Mouse (Mus musculus): ENCODE data around the gene Rfc2. TPM values are rescaled to one million over a fixed set of nuclear protein-coding genes. Genes with fewer than 3 reads are reported as not detected.
A peak's percentile ranks its signal among the peaks of the same experiment; 100 is the strongest.

Rfc2 gene
- polyA plus RNA-seq, 1 experiment from 2014 or later: 215 TPM

DNA sequence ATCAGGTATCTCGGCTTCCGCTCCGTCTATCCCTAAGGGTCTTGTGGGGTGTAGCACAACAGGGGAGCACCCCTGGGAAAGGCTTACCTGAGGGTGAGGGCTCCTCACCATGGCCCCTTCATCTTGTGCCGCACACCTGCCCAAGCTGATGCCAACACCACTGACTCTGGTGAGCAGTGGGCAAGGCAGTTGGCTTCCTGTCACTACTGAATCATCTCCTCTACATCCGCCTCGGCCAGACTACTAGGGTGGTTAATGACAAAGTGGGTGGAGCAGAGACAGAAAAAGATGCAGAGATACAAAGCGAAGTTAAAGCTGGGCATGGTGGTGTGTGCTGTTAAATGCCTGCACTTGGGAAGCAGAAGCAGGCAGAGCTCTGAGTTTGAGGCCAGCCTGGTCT, 33.6 kb downstream of the Rfc2 start, which contains the start of gene Lat2:
Gene Lat2 (minus strand): TSS at position 224 of the 400 bp plus-strand sequence.
- Histone ChIP-seq H3K4me3 (replicated peaks) (no peak within 1 kb of the TSS), H3K4me2 (replicated peaks) (no peak within 1 kb of the TSS), H3K27me3 (no peaks in the 10 kb centered on the region), H3K9ac (replicated peaks) (no peak within 1 kb of the TSS), H3K36me3 (peaks cover 54% of the 10 kb centered on the region), H3K27ac (no peak within 1 kb of the TSS), H3K9me3 (no peaks in the 10 kb centered on the region), H3K4me1 (replicated peaks) (0 out of 2 replicates have a peak, but pooled peaks cover 3% of the 10 kb centered on the region)
- 85% methylated on average over 7 of the region's 7 CpGs for WGBS
- ATAC-seq: no peak

DNA sequence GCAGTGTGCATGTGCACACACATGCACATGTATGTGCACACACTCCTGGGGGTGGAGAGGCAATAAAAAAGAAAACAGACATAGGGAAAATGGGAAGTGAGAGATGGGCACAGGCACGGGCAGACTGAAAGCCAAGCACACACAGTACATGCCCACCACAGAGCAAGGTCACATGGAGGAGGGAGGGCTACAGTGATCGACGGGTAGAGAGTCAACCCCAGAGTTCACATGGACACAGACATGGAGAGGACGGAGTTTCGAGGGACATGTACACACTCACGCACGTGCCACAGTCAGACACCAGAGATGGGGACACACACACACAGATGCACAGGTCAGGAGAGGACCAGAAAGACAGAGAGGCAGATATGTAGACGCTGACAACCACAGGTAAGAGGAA, 34.2 kb downstream of the Rfc2 start:
- Histone ChIP-seq H3K4me1 (replicated peaks) (0 out of 2 replicates have a peak, but pooled peaks cover 3% of the 10 kb centered on the region), H3K36me3 (peaks cover 60% of the 10 kb centered on the region), H3K4me3 (replicated peaks) (no peak overlapping the region), H3K9ac (replicated peaks) (no peak overlapping the region), H3K27ac (no peak overlapping the region), H3K9me3 (no peaks in the 10 kb centered on the region), H3K4me2 (replicated peaks) (no peak overlapping the region), H3K27me3 (no peaks in the 10 kb centered on the region)
- ATAC-seq: no peak
- 85% methylated on average over 8 of the region's 8 CpGs for WGBS

DNA sequence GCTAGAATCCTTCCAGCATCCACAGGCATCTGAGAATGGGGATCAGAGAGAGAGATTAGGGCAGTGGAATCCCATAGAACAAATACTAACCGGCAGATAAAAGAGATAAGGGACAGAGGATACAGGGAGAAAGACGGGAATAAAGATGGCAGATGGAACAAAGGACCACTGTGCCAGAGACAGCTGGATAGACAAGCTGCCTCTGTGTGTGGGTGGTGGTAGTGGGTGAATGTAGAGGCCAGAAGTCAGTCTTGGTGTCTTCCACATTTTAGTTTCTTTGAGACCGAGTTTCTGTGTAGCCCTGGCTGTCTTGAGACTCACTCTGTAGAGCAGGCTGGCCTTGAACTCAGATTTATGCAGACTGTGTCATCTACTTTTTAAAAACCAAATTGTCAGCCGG, 34.6 kb downstream of the Rfc2 start:
- no peak for ATAC-seq
- no peak overlapping the region for H3K4me3 ChIP-seq (replicated peaks)
- H3K4me1 ChIP-seq (replicated peaks): 0 out of 2 replicates have a peak, but pooled peaks cover 3% of the 10 kb centered on the region
- no peaks in the 10 kb centered on the region for H3K9me3 ChIP-seq
- H3K4me2 ChIP-seq (replicated peaks): no peak overlapping the region
- no peak overlapping the region for H3K9ac ChIP-seq (replicated peaks)
- WGBS: 66% methylated on average over 4 of the region's 4 CpGs
- no peak overlapping the region for H3K27ac ChIP-seq
- H3K27me3 ChIP-seq: no peaks in the 10 kb centered on the region
- H3K36me3 ChIP-seq: peaks cover 64% of the 10 kb centered on the region

DNA sequence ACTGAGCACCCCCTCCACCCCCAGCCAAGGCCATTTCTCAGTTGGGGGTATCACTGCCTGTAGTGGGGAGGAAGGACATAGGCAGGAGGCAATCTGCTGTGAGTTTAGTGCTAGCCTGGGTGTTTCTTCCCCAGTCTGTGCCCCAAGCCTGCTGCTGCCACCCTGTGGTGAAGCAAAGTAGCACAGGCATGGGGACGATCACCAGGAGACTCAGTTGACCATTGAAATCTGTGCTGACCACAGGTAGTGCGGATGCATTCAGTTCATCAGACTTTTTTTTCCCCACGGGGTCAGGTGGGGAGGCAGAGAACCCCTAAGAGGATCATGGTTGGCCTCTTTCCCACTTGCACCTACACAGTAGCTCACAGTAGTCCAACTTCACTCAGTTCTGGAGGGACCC, 35.9 kb downstream of the Rfc2 start:
- WGBS: 69% methylated on average over 3 of the region's 3 CpGs
- peaks cover 77% of the 10 kb centered on the region for H3K36me3 ChIP-seq

DNA sequence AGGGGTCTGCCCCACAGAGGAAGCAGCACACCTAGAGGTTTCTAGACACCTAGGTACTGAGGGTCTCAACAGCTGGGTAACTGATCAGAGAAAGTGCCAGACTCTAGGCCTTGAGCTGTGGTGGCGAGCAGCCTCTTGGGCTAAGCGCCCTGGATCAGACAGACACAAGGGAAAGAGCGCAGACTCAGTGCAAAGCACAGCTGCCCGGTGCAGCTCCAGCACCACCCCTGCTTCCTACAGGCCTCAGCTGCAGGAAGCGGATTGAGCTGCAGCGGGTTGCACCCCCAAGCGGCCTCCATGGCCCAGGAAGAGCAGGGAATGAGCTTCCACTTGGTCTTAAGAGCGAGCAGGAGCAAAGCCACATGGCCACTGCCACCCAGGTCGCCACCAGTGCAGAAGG, 39.3 kb downstream of the Rfc2 start:
- Histone ChIP-seq H3K4me3 (replicated peaks) (no peak overlapping the region), H3K9ac (replicated peaks) (no peak overlapping the region), H3K36me3 (peaks cover 94% of the 10 kb centered on the region), H3K4me2 (replicated peaks) (no peak overlapping the region), H3K4me1 (replicated peaks) (no peaks in the 10 kb centered on the region), H3K27ac (no peak overlapping the region), H3K27me3 (no peaks in the 10 kb centered on the region), H3K9me3 (no peaks in the 10 kb centered on the region)
- no peak for ATAC-seq
- 97% methylated on average over 9 of the region's 9 CpGs for WGBS

More for the DNA sequence above, 35.9 kb downstream of the Rfc2 start:
- H3K4me2 ChIP-seq (replicated peaks): no peak overlapping the region
- no peak overlapping the region for H3K27ac ChIP-seq
- ATAC-seq: no peak
- no peaks in the 10 kb centered on the region for H3K27me3 ChIP-seq
- no peak overlapping the region for H3K9ac ChIP-seq (replicated peaks)
- H3K4me1 ChIP-seq (replicated peaks): 0 out of 2 replicates have a peak, but pooled peaks cover 3% of the 10 kb centered on the region
- H3K4me3 ChIP-seq (replicated peaks): no peak overlapping the region
- H3K9me3 ChIP-seq: no peaks in the 10 kb centered on the region

DNA sequence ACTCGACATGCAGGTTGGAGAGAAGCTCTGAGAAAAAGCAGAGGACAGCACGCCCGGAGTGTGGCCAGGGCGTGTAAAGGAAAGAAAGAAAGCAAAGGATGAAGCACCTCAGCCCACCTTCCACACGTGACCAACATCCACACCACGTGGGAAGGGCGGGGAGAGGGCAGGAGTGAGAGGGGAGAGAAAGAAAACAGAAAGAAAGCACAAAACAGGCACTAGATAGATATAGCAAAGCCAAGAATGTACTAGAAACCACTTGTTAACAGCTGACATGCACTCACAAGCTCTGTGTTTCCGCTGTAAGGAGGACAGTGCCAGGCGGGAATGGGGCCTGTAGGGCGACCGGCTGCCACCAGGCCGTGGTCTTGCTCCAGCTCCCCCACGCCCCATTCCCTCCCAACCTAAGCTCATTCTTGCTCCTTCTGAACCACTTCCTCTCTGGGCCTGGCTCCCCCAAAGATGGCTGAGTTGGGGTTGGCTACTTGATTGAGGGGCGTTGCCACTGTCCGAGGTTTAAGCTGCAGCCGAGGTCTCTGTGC, 40.0 kb downstream of the Rfc2 start:
- H3K4me1 ChIP-seq (replicated peaks): no peaks in the 10 kb centered on the region
- H3K4me3 ChIP-seq (replicated peaks): no peak overlapping the region
- no peak overlapping the region for H3K9ac ChIP-seq (replicated peaks)
- no peak for ATAC-seq
- H3K9me3 ChIP-seq: no peaks in the 10 kb centered on the region
- peaks cover 95% of the 10 kb centered on the region for H3K36me3 ChIP-seq
- H3K27me3 ChIP-seq: no peaks in the 10 kb centered on the region
- 92% methylated on average over 16 of the region's 16 CpGs for WGBS
- H3K27ac ChIP-seq: no peak overlapping the region
- H3K4me2 ChIP-seq (replicated peaks): no peak overlapping the region

DNA sequence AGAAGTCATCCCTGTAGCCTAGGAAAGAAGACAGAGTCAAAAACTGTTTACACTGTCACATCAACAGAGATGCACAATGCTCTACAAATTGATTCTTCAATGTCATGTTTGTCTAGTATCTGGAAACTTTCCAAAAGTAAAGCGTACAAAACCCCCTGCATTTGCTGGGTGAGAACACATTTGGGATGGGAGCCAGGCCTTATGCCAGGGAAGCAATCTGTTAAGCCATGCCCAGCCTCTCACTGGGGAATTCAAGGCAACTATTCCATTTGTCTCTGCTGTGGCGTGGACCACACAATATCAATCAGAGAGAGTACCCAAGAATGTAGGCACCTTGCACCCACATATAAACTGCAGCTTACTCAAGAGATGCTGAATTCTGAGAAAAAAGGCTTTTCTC, 40.9 kb downstream of the Rfc2 start:
- H3K4me3 ChIP-seq (replicated peaks): no peak overlapping the region
- no peak for ATAC-seq
- H3K9me3 ChIP-seq: no peaks in the 10 kb centered on the region
- 84% methylated on average over 2 of the region's 2 CpGs for WGBS
- H3K27ac ChIP-seq: no peak overlapping the region
- no peaks in the 10 kb centered on the region for H3K27me3 ChIP-seq
- no peak overlapping the region for H3K9ac ChIP-seq (replicated peaks)
- no peak overlapping the region for H3K4me2 ChIP-seq (replicated peaks)
- H3K4me1 ChIP-seq (replicated peaks): no peaks in the 10 kb centered on the region
- H3K36me3 ChIP-seq: peaks cover 100% of the 10 kb centered on the region

DNA sequence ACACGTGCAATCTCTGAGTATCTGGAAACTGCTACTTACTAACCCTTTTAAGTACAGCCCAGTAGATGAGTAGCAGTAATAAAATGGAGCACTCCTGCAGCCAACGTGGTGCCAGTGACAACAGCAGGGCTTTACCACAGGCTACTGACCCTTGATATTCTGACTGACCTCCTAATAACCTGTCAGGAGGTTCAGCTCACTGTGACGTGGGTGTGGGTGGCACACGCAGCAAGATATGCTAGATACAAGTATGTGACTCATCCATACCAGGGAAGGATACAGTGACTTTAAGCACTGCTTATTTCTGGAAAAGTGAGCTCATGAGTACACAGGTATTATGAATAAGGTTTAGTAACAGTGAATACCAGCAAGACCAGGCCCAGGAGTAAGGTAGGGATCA, 48.3 kb downstream of the Rfc2 start:
- WGBS: 86% methylated on average over 4 of the region's 4 CpGs
- no peak overlapping the region for H3K4me3 ChIP-seq (replicated peaks)
- no peak overlapping the region for H3K4me2 ChIP-seq (replicated peaks)
- H3K27ac ChIP-seq: no peak overlapping the region
- H3K36me3 ChIP-seq: peaks cover 72% of the 10 kb centered on the region
- H3K27me3 ChIP-seq: no peaks in the 10 kb centered on the region
- H3K4me1 ChIP-seq (replicated peaks): peaks cover 7% of the 10 kb centered on the region; the same call in 1 of the 2 replicates
- no peak overlapping the region for H3K9ac ChIP-seq (replicated peaks)
- no peaks in the 10 kb centered on the region for H3K9me3 ChIP-seq
- no peak for ATAC-seq

DNA sequence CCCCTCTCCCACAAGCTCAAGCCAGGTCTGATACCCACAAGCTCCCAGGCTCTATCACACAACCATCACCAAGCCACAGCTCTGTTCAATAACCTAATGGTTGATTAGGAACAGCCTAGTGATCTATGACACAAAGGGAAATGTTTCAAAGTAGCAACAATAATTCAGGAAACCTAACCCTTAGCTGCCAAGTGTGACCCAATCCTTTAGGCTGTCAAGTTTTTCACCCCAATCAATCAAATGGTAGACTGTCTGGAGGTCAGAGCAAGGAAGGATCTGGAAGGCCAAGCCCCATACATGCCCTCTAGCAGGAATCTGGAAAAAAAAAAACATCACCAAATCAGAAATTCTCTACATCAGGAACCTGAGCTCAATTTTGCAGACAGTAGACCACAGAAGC, 49.7 kb downstream of the Rfc2 start:
- H3K4me1 ChIP-seq (replicated peaks): peaks cover 7% of the 10 kb centered on the region; the same call in 1 of the 2 replicates
- no peak overlapping the region for H3K27ac ChIP-seq
- H3K9ac ChIP-seq (replicated peaks): no peak overlapping the region
- H3K4me2 ChIP-seq (replicated peaks): no peak overlapping the region
- no peak overlapping the region for H3K4me3 ChIP-seq (replicated peaks)
- no peaks in the 10 kb centered on the region for H3K9me3 ChIP-seq
- no peaks in the 10 kb centered on the region for H3K27me3 ChIP-seq
- ATAC-seq: no peak
- peaks cover 69% of the 10 kb centered on the region for H3K36me3 ChIP-seq

DNA sequence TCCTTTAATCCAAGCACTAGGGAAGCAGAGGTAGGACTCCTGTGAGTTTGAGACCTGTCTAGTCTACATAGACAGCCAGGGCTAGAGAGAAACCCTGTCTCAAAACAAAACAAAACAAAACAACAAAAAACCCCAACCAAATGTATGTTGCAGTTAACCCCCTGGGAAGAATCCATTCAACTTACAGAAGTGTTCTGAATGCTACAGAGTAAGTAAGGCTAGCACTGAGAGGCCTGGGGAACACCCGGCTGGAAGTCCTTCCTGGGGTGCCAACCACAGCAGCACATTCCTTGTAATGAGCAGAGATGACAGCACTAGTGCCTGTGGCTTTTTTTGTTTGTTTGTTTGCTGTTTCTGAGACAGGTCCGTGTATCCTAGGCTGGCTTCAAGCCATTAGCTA, 51.7 kb downstream of the Rfc2 start:
- Histone ChIP-seq H3K4me3 (replicated peaks) (no peak overlapping the region), H3K4me1 (replicated peaks) (peaks cover 19% of the 10 kb centered on the region), H3K9ac (replicated peaks) (no peak overlapping the region), H3K27me3 (no peaks in the 10 kb centered on the region), H3K9me3 (no peaks in the 10 kb centered on the region), H3K27ac (no peak overlapping the region), H3K4me2 (replicated peaks) (no peak overlapping the region), H3K36me3 (peaks cover 57% of the 10 kb centered on the region)
- ATAC-seq: no peak
- 68% methylated on average over 2 of the region's 2 CpGs for WGBS

DNA sequence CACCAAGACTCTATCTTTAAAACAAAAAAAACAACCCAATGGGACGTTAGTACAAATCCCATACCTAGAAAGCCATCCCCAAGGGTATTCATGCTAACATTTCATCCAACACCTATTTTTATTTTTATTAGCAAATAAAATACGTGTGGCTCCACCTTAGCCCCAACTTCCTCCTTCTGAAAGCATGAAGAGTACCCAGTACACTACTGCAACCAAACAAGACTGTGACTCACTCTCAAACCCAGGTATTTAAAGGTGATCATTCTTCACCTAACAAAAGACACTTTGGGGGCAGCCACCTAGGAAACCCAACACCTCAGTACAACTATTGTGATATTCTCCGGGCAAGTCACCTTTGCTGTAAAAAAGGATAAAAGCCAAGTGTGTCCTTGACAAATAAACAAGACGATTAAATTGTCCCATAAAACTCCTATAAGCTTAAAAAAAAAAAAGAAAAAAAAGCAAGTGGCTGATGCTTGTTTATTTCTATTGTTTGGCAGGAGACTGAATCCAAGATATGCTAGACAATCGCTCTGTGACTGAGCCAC, 56.7 kb downstream of the Rfc2 start:
- H3K4me3 ChIP-seq (replicated peaks): peak overlapping the region; percentile 100
- H3K9ac ChIP-seq (replicated peaks): peak overlapping the region; percentile 100
- WGBS: 36% methylated on average over 5 of the region's 5 CpGs
- H3K36me3 ChIP-seq: peaks cover 29% of the 10 kb centered on the region
- H3K27me3 ChIP-seq: no peaks in the 10 kb centered on the region
- H3K4me1 ChIP-seq (replicated peaks): peaks cover 27% of the 10 kb centered on the region
- peak overlapping the region; percentile 88 for H3K4me2 ChIP-seq (replicated peaks)
- no peak for ATAC-seq
- H3K27ac ChIP-seq: peak overlapping the region; percentile 95
- no peaks in the 10 kb centered on the region for H3K9me3 ChIP-seq

DNA sequence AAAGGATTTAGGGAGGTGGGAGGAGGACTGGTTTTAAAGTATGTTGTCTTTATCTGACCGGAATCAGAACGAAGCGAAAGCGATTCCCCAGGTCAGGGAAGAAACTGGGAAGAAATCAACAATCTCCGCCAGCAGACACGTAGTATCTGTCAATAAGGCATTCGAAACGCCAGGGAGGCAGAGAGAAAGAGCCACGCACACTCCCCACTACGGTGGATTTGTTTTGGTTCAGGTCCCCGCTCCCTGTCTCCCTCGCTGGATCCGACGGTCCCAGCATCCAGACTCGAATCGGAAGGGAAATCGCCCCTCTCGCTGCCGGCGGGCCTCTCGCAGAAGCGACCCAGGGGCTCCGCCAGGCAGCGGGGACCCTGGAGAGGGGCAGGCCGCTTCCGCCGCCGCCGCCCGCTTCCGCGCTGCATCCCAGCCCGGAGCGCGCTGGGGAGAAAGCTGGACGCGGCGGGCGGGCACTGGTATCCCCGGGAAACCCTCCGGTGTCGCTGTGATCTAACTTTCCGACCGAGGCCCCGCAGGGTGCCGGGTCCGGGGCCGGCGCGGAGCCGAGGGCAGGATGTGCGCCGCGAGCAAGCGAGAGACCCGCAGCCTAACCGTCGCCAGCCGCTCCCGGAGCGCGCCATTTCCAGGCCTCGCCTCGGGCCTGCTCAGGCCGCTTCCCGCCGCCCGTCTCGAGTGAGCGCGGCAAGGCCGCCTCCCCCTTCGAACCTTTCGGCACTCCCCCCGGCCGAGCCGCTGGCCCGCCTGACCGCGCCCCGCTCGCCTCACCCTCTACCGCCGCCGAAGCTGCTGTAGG, 57.5 kb downstream of the Rfc2 start:
- Histone ChIP-seq H3K4me3 (replicated peaks) (peak overlapping the region; percentile 100), H3K9me3 (no peaks in the 10 kb centered on the region), H3K27me3 (no peaks in the 10 kb centered on the region), H3K4me1 (replicated peaks) (peaks cover 21% of the 10 kb centered on the region), H3K4me2 (replicated peaks) (peak overlapping the region; percentile 88), H3K27ac (peak overlapping the region; percentile 95), H3K36me3 (peaks cover 22% of the 10 kb centered on the region), H3K9ac (replicated peaks) (peak overlapping the region; percentile 100)
- under 1% methylated on average over 69 of the region's 85 CpGs for WGBS
- peak; percentile 47 for ATAC-seq
